Mouse (Mus musculus): Measurements from ENCODE around the gene Lrrc42.
A peak's percentile ranks its signal among the peaks of the same experiment; 100 is the strongest.

The Lrrc42 gene

GRCm38 (mm10) chr4:107253125-107254091, at the start of gene Lrrc42, which contains the start of gene Hspb11:
TSS of gene Lrrc42 (minus strand) at chr4:107253532.
TSS of gene Hspb11 (plus strand) at chr4:107253593.
- DNase-seq (ENCODE audit: low spot score): peak; percentile 99

GRCm38 (mm10) chr4:107302832-107303231, 49.5 kb upstream of the Lrrc42 start:
- DNase-seq (ENCODE audit: low spot score): no peak

- no peak for DNase-seq (ENCODE audit: low spot score)
Observed at GRCm38 (mm10) chr4:107302221-107302620, 48.9 kb upstream of the Lrrc42 start.

GRCm38 (mm10) chr4:107300902-107301555, 47.7 kb upstream of the Lrrc42 start:
- DNase-seq (ENCODE audit: low spot score): no peak

GRCm38 (mm10) chr4:107300371-107300770, 47.0 kb upstream of the Lrrc42 start:
- no peak for DNase-seq (ENCODE audit: low spot score)

- no peak for DNase-seq (ENCODE audit: low spot score)
Observed at GRCm38 (mm10) chr4:107299779-107300340, 46.5 kb upstream of the Lrrc42 start.

GRCm38 (mm10) chr4:107298071-107298606, 44.8 kb upstream of the Lrrc42 start:
- DNase-seq (ENCODE audit: low spot score): no peak

GRCm38 (mm10) chr4:107292273-107292662, 38.9 kb upstream of the Lrrc42 start:
- DNase-seq (ENCODE audit: low spot score): no peak

GRCm38 (mm10) chr4:107291611-107292272, 38.4 kb upstream of the Lrrc42 start:
- no peak for DNase-seq (ENCODE audit: low spot score)

- no peak for DNase-seq (ENCODE audit: low spot score)
Observed at GRCm38 (mm10) chr4:107287517-107287916, 34.2 kb upstream of the Lrrc42 start.

GRCm38 (mm10) chr4:107286386-107286785, 33.1 kb upstream of the Lrrc42 start:
- DNase-seq (ENCODE audit: low spot score): no peak

- no peak for DNase-seq (ENCODE audit: low spot score)
Observed at GRCm38 (mm10) chr4:107285446-107286200, 32.3 kb upstream of the Lrrc42 start.

- DNase-seq (ENCODE audit: low spot score): no peak
Observed at GRCm38 (mm10) chr4:107280843-107281475, 27.6 kb upstream of the Lrrc42 start.

- DNase-seq (ENCODE audit: low spot score): peak; percentile 17
Observed at GRCm38 (mm10) chr4:107278188-107278707, 24.9 kb upstream of the Lrrc42 start.

GRCm38 (mm10) chr4:107274511-107274910, 21.2 kb upstream of the Lrrc42 start:
- DNase-seq (ENCODE audit: low spot score): no peak

- DNase-seq (ENCODE audit: low spot score): no peak
Observed at GRCm38 (mm10) chr4:107273683-107274082, 20.4 kb upstream of the Lrrc42 start.

- DNase-seq (ENCODE audit: low spot score): no peak
Observed at GRCm38 (mm10) chr4:107260001-107260400, 6.7 kb upstream of the Lrrc42 start.

- DNase-seq (ENCODE audit: low spot score): no peak
Observed at GRCm38 (mm10) chr4:107254414-107254813, 1.1 kb upstream of the Lrrc42 start.

- DNase-seq (ENCODE audit: low spot score): peak; percentile 46
Observed at GRCm38 (mm10) chr4:107252522-107252921, 810 bp downstream of the Lrrc42 start.

- peak; percentile 46 for DNase-seq (ENCODE audit: low spot score)
Observed at GRCm38 (mm10) chr4:107250494-107250893, 2.8 kb downstream of the Lrrc42 start.

All from testis, postnatal 10 days (tissue).